Mouse (Mus musculus) cerebellum, adult 18-20 months (tissue): ENCODE data around the gene Tsga10ip.
"Not testable (repeated sequence)": the region's sequence is repeated elsewhere in the genome, so short reads cannot be mapped to it uniquely, and the experiment has no call there.

Experiments
- DNase-seq, 2 experiments: peaks; one replicate each; pipeline ENCODE4 v3.0.0; 2021

The Tsga10ip gene

DNA sequence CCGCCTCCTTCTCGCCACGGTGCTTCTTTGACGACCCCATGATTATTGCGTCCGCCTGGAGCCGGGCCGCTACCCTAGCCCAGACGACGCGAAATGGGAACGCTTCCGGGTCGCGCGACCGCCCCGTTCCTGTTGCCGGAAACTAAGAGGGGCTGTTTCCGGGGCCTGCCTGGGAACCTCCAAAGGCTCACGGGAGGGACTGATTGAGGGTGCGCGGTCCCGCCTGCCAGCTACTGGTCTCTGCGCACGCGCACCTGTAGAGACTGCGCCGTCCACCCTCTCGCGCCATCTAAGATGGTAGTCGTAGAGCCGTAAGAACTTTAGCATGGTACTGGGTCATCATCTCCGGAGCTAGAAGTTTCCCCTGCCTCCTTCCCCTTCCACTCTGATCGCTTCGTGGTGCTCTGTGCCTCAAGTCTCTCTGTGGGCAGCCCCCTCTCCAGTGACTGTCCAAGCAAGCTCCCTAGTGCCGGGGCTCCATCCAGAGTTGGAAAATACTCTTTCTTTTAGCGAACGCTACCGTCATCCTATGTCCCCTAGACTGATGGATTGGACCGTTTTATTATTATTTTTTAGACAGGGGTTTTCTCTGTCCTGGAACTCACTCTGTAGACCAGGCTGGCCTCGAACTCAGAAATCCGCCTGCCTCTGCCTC, 13.6 kb downstream of the Tsga10ip start, which contains the start of gene Sart1:
Gene Sart1, minus strand, starts transcription at position 116 of the 655 bp plus-strand sequence.
- peak; percentile 96 to 97 for DNase-seq

GRCm38 (mm10) chr19:5388011-5388441, 14.3 kb downstream of the Tsga10ip start:
- peak in 1 of 2 experiments; percentile 25 for DNase-seq

- DNase-seq = no peak
Measured at GRCm38 (mm10) chr19:5384715-5385114, 17.6 kb downstream of the Tsga10ip start.

DNA sequence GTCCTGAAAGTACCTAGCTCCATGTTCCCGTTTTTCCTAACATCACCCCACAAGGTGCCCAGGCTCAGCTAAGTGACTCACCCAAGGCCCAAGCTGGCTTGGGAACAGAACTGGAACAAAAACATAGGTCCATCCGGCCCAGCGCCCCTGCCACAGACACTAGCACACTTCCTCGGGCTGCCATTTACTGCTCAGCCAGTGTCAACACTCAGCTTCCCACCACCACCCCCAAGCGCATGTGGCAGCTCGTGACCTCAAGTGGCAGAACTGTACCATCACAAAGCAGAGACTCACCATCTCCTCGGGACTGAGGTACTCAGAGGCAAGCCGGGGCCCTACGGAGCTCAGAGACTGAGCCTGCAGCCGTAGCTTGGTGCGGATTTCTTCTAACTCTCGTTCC, 19.0 kb downstream of the Tsga10ip start:
- no peak for DNase-seq

DNA sequence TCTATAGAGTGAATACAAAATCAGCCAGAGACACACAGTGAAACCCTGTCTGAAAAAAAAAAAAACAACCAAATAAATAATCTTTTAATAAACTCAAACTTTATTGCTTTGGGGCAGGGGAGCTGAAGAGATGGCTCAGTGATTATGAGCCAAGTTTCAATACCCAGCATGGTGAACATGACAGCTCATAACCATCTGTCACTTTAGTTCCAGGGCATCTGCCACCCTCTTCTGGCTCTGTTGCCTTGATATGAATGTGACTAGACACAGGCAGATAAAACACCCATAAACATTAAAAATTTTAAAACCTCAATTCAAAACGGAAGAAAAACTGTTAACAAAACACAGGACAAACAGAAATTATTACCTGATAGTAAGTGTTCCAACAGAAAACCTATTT, 24.9 kb downstream of the Tsga10ip start:
- DNase-seq = no peak

DNA sequence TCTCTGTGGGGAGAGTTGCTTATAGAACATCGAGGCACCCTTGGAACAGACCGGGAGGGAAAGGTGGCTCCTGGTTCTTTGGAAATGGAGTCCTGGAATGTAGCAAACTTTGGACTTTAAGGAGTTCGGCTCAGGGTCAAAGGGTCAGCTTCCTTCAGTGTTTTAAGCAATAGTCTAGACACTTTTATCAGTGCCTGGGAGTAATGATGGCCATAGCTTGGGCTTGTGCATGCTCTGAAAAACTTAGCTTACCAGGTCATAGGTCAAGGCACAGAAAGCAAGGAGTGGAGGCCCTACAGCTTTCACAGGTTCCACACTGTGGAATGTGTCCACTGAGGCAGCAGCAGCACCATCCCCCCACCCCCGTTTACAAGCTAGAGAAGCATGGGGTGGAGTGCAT, 27.6 kb downstream of the Tsga10ip start:
- DNase-seq = no peak

DNA sequence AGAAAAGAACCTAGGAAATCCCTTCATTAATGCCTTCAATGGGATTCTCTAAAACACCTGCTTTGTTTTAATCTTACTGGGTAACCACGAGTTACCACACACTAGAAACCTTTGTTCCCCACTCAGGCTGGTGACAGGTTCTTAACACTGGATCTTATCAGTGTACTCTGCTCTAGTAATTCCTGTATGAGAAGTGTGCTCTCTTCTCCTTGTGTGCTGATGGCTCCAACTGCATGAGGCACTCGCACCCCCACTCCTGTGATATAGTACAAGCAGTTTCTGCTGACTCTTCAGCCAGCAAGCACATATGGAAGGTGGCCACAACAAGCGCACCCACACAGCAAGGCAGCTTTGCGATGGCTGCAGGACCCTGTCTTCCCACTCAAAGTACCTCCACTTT, 28.1 kb downstream of the Tsga10ip start:
- DNase-seq = no peak

DNA sequence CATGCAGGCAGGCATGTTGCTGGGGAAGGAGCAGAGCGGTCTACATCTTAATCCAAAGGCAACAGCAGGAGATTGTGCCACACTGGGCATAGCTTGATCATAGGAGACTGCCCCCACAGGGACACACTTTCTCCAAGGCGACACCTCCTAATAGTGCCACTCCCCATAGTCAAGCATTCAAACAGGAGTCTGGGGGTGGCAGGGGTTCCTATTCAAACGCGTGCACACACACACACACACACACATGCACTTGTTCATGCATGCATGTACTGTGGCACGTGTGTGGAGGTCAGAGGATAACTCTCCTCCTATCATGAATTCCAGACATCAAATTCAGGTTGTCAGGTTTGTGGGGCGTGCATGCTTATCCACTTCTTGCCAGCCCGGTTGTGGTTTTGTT, 29.6 kb downstream of the Tsga10ip start:
- no peak for DNase-seq

GRCm38 (mm10) chr19:5370932-5371331, 31.4 kb downstream of the Tsga10ip start:
- DNase-seq = no peak

DNA sequence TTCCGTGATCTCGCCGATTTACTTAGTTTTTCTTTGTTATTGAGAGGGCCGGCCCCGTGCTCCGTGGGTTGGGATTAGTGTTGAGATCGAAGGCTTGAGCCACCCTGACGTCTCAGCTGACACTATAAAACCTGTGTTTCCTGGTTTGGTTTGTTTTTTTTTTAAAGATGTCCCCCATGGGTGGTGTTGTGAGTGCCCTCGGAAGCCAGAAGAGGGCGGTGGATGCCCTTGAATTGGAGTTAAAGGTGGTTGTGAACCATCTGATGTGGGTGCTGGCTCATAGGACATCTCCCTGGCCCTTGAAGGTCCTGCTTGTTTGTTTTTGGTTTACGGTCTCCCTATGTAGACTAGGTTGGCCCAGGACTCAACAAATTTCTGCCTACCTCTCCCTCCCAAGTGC, 34.9 kb downstream of the Tsga10ip start:
- no peak for DNase-seq

- no peak for DNase-seq
Measured at GRCm38 (mm10) chr19:5367053-5367359, 35.3 kb downstream of the Tsga10ip start, which contains the start of gene Banf1. TSS of gene Banf1 (minus strand) at chr19:5367168.

- peak; percentile 91 to 93 for DNase-seq
Measured at GRCm38 (mm10) chr19:5366175-5367052, 35.9 kb downstream of the Tsga10ip start, which contains the start of gene Eif1ad. TSS of gene Eif1ad (plus strand) at chr19:5366741.

DNA sequence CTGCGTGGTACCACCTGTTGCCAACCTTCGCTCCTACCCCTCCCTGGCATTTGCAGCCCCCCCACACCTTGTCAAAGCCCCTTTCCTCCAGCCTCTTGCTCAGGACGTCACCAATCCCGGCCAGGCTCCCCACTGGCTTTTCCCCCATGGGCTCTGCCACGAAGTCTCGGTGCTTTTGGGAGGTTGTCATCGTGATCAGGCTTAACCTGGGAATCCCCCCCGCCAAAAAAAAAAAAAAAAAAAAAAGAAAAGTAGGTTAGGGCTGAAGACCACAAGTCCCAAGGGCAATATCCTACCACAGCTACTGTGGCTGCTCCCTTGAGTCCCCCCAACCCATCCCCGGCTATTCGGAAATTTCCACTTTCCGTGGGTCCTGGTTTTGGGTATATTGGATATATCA, 36.6 kb downstream of the Tsga10ip start:
- no peak for DNase-seq

DNA sequence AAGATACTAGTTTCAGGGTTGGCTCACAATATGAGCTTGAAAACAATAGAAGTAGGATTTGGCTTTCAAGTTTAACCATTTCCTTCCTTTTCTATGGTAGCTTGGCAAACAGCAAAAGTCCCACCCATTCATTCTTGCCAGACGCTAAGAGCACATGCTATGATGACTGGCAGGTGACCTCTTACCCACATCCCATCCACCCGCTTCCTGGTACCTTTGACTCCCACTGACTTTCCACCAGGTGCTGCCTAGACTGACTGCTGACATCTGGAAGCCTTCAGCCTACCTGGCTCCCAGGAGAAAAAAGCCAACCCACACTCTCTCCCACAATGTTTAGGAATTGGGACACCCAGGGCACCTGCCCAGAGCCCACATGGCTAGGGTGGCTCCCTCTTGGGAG, 38.2 kb downstream of the Tsga10ip start:
- DNase-seq = no peak

DNA sequence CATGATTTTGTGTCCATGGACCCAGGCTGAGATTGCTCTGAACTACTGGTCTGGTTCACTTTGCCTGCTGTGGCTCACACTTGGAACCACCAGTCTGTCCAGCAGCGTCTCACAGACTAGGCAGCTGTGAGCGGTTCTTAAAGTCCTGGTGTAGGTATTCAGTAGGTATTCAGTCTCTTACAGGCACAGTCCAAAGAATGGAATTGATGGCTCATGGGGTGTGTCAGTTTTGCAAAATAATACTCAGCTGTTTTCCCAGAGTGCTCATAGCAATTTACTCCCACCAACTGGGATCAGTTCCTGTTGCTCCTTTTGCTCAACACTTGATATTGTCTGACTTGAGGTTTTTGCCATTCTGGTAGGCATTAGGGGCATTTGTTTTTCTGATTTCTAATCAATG, 40.1 kb downstream of the Tsga10ip start:
- DNase-seq = no peak

GRCm38 (mm10) chr19:5356080-5356479, 46.2 kb downstream of the Tsga10ip start:
- DNase-seq = no peak

DNA sequence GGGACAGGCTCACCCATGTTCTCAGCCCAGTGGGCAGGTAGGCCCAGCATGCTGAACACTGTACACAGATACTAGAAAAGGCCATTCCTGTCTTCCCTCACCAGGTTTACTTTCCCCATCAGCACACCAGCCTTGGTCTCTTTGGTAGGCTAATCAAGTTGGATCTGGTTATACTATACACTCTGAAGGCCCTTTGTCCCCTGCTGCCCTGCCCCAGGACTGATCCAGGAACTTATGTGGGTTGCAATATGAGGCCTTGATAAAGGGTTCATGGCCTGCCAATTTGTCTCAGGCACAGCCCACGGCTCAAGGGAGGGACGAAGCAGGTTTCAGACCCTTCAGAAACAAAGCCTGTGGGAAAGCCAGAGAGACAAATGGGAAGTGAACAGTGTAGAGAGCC, 48.7 kb downstream of the Tsga10ip start:
- no peak for DNase-seq

DNA sequence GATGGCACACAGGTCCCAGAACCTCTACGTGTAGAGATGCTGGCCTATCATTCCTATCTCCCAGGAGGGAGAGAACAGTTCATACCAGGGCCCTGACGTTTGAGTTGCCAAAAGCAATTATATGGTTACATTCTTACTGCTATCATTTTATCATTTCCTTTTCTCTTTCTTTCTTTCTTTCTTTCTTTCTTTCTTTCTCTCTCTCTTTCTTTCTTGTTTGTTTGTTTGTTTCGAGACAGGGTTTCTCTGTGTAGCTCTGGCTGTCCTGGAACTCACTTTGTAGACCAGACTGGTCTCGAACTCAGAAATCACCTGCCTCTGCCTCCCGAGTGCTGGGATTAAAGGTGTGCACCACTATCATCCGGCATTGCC, 52.8 kb downstream of the Tsga10ip start, which contains the start of gene Cst6:
Gene Cst6, minus strand, starts transcription at position 73 of the 372 bp plus-strand sequence.
- DNase-seq = not testable (repeated sequence)

DNA sequence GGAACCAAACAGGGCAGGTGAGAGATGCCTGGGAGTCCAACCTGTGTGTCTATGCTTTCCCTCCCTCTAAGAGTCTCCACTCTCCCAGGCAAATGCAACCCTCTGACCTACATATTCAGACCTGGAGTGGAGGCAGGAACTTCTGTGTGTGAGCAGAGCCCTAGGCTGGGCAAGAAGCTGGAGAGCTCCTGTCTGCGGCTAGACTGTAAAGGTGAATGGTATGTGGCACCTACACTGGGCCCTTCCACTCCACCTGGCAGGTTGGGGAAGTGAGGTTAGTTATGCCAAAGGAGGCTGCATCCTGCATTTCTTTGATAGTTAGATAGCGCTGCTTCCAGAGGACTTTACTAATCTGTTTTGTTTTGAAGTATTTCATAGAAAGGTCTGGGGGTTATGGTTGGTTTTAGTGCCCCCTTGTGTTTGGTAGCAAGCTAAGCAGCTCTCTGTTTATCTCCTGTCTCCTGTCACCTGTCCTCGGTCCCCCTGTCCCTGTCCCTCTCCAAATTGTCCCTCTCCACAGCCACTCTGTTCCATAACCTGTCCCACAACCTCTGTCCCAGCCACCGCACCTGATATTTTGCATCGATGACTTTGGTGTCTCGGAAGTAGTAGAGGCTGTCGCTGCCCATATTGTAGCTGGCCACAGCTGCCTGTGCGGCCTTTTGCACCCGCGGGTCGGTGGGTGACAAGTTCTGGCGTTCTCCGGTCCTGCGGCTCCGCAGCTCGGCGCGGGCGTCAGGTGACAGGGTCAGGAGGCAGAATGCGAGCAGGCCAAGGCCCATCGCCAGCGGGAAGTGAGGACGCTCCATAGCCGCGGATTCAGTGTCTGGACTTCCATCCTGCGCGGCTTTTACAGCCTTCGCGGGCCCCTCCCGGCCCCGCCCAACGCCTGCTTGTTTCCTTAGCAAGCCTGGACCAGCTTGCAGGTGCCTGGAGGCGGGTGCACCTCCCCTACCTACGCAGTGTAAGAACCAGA, 53.5 kb downstream of the Tsga10ip start:
- peak; percentile 64 to 71 for DNase-seq

GRCm38 (mm10) chr19:5348064-5348463, 54.3 kb downstream of the Tsga10ip start:
- no peak for DNase-seq

DNA sequence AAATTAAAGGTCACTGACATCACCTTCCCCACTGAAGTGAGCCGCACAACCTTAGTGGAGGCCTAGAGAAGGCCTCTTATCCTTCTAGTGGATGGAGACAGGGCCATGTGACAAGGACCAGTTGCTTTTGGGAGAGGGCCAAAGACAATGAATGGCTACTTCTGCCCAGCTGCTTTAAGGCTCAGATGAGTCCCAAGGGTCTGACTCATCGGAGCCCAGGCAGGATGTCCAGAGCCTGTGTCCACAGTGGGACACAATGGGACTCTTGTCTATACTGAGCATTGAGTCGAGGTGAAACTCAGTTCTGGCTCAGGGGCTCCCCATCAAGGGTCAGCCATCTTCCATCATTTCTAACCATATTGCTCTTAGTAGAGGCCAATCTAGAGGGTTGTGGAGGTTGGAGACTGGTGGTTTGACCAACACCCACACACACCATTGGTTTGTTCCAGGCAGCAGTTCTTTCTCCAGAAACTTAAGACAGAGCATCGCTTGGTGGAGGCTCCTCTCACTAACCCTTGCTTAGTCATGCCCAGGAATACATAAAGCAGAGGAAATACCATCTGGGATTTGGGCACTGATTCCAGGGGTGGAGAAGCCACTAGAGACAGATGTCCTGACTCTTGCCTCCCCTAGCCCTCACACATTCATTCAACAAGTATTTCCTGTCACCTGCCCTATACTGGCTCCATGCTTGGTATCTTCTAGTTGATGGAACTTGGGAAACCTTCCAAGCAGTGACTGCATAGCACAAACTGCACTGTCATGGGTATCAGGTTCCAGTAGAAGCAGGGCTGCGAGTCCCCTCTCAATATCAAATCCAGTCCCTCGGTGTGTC, 56.8 kb downstream of the Tsga10ip start:
- no peak for DNase-seq

DNA sequence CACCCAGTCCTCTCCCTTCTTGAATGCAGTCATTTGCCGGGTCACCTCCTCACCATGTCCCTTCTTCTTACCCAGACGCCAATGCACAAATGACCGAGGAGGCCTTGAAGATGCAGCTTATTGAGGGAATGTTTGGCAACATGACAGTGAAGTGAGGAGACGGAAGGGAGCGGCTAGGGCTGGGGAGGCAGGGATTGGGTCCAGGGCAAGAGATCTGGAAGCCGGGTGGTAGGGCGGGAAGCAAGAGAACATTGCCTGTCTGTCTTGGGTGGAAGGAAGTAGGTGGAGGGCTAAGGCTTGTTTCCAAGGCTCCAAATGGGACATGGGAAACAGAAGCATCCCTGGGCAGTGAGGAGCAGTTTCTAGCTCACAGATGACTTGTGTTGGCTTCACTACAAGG, 61.0 kb downstream of the Tsga10ip start:
- DNase-seq = no peak
